Mouse (Mus musculus) ES-E14 (cell line): ENCODE results near the gene Ankrd36. TPM values are rescaled to one million over a fixed set of nuclear protein-coding genes. Genes with fewer than 3 reads are reported as not detected.

Source experiments
- DNase-seq: peaks from one replicate; pipeline ENCODE4 v3.0.0-alpha.2; 2013; ENCODE audit warnings: low read depth, low spot score
- H3K27ac ChIP-seq: 2 replicates; pipeline ENCODE4 v1.5.1; 2012; ENCODE audit warnings: low read depth, mild to moderate bottlenecking, low read length, moderate library complexity, mixed read lengths; ENCODE audit not compliant: poor library complexity, insufficient read depth, severe bottlenecking
- H3K36me3 ChIP-seq: 2 replicates; pipeline ENCODE4 v1.6.1; 2012; ENCODE audit warnings: mild to moderate bottlenecking, low read length, moderate library complexity, mixed read lengths; ENCODE audit not compliant: control insufficient read depth, poor library complexity, insufficient read depth, severe bottlenecking
- H3K4me1 ChIP-seq, 2 experiments: fragments of 150-350 bp in 1 of 2; sonication (generic) in 1 of 2; 2 replicates each; pipeline ENCODE4 v1.6.1; 2012; ENCODE audit warnings: low read length in 2 of 2, mild to moderate bottlenecking in 1 of 2, mixed read lengths in 1 of 2; ENCODE audit not compliant: control insufficient read depth in 2 of 2, insufficient read depth in 2 of 2, poor library complexity in 1 of 2
- H3K4me3 ChIP-seq, 2 experiments: fragments of 150-350 bp in 1 of 2; sonication (generic) in 1 of 2; 2 replicates each; pipeline ENCODE4 v1.5.1; 2012; ENCODE audit warnings: low read length in 2 of 2, low read depth in 1 of 2, mild to moderate bottlenecking in 1 of 2, mixed read lengths in 1 of 2; ENCODE audit not compliant: insufficient read depth in 1 of 2, poor library complexity in 1 of 2, severe bottlenecking in 1 of 2
- H3K9ac ChIP-seq: 2 replicates; pipeline ENCODE4 v1.6.1; 2012; ENCODE audit warnings: low read depth, mild to moderate bottlenecking, low read length, mixed read lengths; ENCODE audit not compliant: poor library complexity, insufficient read depth, severe bottlenecking
- H3K9me3 ChIP-seq: fragments of 150-350 bp; sonication (generic); 2 replicates; pipeline ENCODE4 v1.6.1; 2012; ENCODE audit warnings: low read depth, mild to moderate bottlenecking, low read length; ENCODE audit not compliant: control insufficient read depth, insufficient read depth
- CHD2 ChIP-seq: IDR thresholded peaks from 2 replicates; pipeline ENCODE4 v1.6.1; 2014; ENCODE audit warnings: mild to moderate bottlenecking, low read depth, low read length, inconsistent platforms
- HCFC1 ChIP-seq: IDR thresholded peaks from 2 replicates; pipeline ENCODE4 v1.6.1; 2012; ENCODE audit warnings: low read length, inconsistent platforms, borderline replicate concordance; ENCODE audit not compliant: insufficient read depth
- MAFK ChIP-seq: IDR thresholded peaks from 2 replicates; pipeline ENCODE4 v1.6.1; 2014; ENCODE audit warnings: mild to moderate bottlenecking, low read depth, low read length, inconsistent platforms; ENCODE audit not compliant: insufficient read depth
- ZC3H11A ChIP-seq: IDR thresholded peaks from 2 replicates; pipeline ENCODE4 v1.6.1; 2012; ENCODE audit warnings: low read depth, mild to moderate bottlenecking, inconsistent platforms, low read length, borderline replicate concordance
- ZNF384 ChIP-seq: IDR thresholded peaks from 2 replicates; pipeline ENCODE4 v1.6.1; 2012; ENCODE audit warnings: low read depth, low read length, inconsistent platforms
- in situ Hi-C, 2 experiments: fragments of 600-800 bp; cut with MboI; formaldehyde crosslinking; loops; one replicate each; pipeline ENCODE4 v1.15.1; 2025; ENCODE audit warnings: low sequenced_read_pairs in 2 of 2, inconsistent platforms in 1 of 2; ENCODE audit not compliant: unreplicated experiment in 2 of 2
- total RNA-seq: library from RNA; depleted of rRNA; stranded (reverse); fragments of 300-350 nt; gene quantifications from 2 replicates; pipeline ENCODE4 v1.2.3, GENCODE M21; 2012; rRNA removed

Ankrd36 gene
- total RNA-seq: 0.26 and 0.45 TPM in 2 replicates

- no peak within 1 kb of the TSS for H3K27ac ChIP-seq
- H3K36me3 ChIP-seq: no peaks in the 10 kb centered on the region
- H3K4me1 ChIP-seq: no peaks in the 10 kb centered on the region; a peak in 1 of 4 replicates
- in situ Hi-C loops: no loop called here
- no peak within 1 kb of the TSS for H3K4me3 ChIP-seq
- H3K9me3 ChIP-seq: no peaks in the 10 kb centered on the region
- DNase-seq: no peak
- H3K9ac ChIP-seq: no peak within 1 kb of the TSS
- no peak for TF ChIP-seq CHD2
- TF ChIP-seq ZC3H11A: no peak
- no peak for TF ChIP-seq MAFK
- no peak for TF ChIP-seq HCFC1
- no peak for TF ChIP-seq ZNF384
Measured at GRCm38 (mm10) chr11:5569474-5569873, at the start of gene Ankrd36. Ankrd36 (plus strand) TSS chr11:5569684.

- Histone ChIP-seq H3K9ac (peak within 1 kb of the TSS; percentile 92), H3K36me3 (peaks cover 31% of the 10 kb centered on the region), H3K27ac (peak within 1 kb of the TSS; percentile 69), H3K9me3 (no peaks in the 10 kb centered on the region), H3K4me3 (peak within 1 kb of the TSS; percentile 79 to 96), H3K4me1 (peaks cover 2 to 10% of the 10 kb centered on the region in 2 experiments; a peak in 3 of 4 replicates)
- TF ChIP-seq MAFK: no peak
- TF ChIP-seq HCFC1: 0 out of 2 replicates have a peak, but pooled peaks have one; percentile 2
- in situ Hi-C loops: no loop called here
- DNase-seq: no peak
Measured at GRCm38 (mm10) chr11:5520412-5521265, 48.8 kb upstream of the Ankrd36 start, which contains the start of gene Xbp1. Xbp1 (plus strand) TSS chr11:5520659.

GRCm38 (mm10) chr11:5521266-5521515 is 48.3 kb upstream of the Ankrd36 start:
- peaks cover 2 to 9% of the 10 kb centered on the region in 2 experiments; a peak in 3 of 4 replicates for H3K4me1 ChIP-seq
- H3K4me3 ChIP-seq: peak overlapping the region; percentile 79 to 96
- peak overlapping the region; percentile 62 for H3K27ac ChIP-seq
- H3K9me3 ChIP-seq: no peaks in the 10 kb centered on the region
- TF ChIP-seq ZC3H11A (no peak), CHD2 (no peak), ZNF384 (no peak)
- DNase-seq: no peak
- peak overlapping the region; percentile 88 for H3K9ac ChIP-seq
- H3K36me3 ChIP-seq: peaks cover 31% of the 10 kb centered on the region
- in situ Hi-C loops: no loop called here

GRCm38 (mm10) chr11:5521516-5522291 is 47.8 kb upstream of the Ankrd36 start:
- no peak for DNase-seq
- TF ChIP-seq ZC3H11A (no peak), HCFC1 (no peak), ZNF384 (no peak), MAFK (no peak), CHD2 (no peak)
- peaks cover 2 to 7% of the 10 kb centered on the region in 2 experiments; a peak in 3 of 4 replicates for H3K4me1 ChIP-seq
- H3K27ac ChIP-seq: peak overlapping the region; percentile 62; the same call in 1 of the 2 replicates
- in situ Hi-C loops: no loop called here
- H3K9ac ChIP-seq: peak overlapping the region; percentile 88
- peaks cover 31% of the 10 kb centered on the region for H3K36me3 ChIP-seq
- H3K9me3 ChIP-seq: no peaks in the 10 kb centered on the region
- peak overlapping the region; percentile 79 to 96 for H3K4me3 ChIP-seq
